Mouse (Mus musculus) kidney, adult 18-20 months (tissue): Measurements from ENCODE around the gene Lkaaear1.

Experiments
- DNase-seq: peaks from one replicate; pipeline ENCODE4 v3.0.0; 2021

Lkaaear1 gene

GRCm38 (mm10) chr2:181681978-181682377 lies 16.3 kb downstream of the Lkaaear1 start:
- no peak for DNase-seq

- DNase-seq = peak; percentile 13
Measured at GRCm38 (mm10) chr2:181680716-181681117, 17.5 kb downstream of the Lkaaear1 start.

DNA sequence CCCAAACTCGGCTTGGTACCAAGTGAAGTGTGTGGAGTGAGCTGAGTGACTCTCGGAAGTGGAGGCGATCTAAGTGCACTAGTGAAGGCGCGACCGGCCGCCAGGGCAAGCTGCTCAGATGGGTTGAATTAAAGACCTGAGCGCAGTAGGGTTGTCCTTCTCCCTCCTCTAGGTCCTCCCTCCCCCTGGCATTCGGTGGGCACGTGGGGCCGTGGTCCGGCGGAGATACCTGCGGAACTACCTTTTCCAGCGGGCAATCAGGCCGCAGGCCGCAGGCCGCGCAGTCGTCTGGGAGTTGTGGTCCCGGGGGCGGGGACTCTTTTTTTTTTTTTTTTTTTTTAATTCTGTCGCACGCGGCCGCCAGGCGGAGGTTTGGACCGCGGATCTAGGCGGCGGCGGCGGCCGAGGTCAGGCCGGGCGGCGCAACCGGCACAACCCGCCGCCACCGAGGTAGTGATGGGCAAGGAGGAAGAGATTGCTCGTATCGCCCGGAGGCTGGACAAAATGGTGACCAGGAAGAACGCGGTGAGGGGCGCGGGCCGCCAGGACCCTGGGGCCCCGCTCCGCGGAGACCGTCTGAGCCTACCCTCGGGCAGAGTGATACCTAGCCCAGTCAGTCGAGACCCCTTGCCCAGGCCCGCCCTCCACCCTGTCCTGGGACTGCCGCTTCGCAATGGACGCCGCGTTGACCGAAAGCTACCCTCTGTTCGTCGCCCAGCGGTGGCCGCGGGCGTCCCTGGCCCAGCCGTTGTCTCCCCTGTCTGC lies 18.1 kb downstream of the Lkaaear1 start, which contains the start of gene Tcea2:
Gene Tcea2 (plus strand): TSS at position 360 of the 765 bp plus-strand sequence.
- peak; percentile 83 for DNase-seq

GRCm38 (mm10) chr2:181678780-181679179 lies 19.5 kb downstream of the Lkaaear1 start:
- DNase-seq = peak; percentile 86

DNA sequence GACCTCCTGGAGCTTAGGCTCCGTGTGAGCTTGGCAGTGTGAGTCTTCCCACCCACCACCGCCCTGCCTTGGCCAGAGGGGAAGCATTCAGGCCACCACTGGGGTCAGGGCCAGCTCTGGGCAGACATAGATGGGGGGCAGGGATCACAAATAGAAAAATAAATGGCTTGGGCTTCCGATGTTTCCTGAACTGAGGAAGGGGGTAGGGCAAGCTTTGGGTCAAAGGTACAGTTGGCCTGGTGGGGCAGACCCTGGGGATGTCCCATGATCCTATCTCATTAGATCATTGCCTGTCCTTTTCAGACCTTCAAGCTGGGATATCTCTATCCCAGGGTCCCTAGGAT lies 20.5 kb downstream of the Lkaaear1 start:
- no peak for DNase-seq

- DNase-seq = peak; percentile 46
Measured at GRCm38 (mm10) chr2:181677096-181677754, 21.0 kb downstream of the Lkaaear1 start.

GRCm38 (mm10) chr2:181676424-181676823 lies 21.8 kb downstream of the Lkaaear1 start:
- DNase-seq = no peak

DNA sequence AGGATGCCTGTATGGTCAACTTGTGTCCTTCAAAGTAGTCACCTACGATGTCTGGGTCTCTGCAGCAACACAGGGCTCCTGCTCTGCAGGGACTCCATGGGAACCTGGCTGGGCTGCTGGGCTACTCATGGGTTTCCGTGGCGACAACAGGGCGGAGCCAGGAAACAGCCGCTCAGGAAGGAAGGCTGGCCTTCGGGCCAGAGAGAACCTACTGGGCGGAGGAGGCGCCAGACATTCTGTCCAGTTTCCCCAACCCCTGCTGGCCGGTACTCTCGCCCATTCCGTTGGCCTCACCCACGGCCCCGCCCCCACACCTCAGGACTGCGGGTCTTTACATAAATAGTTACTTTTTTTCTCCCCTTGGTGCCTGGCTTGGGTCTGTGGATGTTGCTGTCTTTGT lies 22.8 kb downstream of the Lkaaear1 start:
- peak; percentile 79 for DNase-seq

GRCm38 (mm10) chr2:181674934-181675333 lies 23.3 kb downstream of the Lkaaear1 start:
- DNase-seq = no peak

DNA sequence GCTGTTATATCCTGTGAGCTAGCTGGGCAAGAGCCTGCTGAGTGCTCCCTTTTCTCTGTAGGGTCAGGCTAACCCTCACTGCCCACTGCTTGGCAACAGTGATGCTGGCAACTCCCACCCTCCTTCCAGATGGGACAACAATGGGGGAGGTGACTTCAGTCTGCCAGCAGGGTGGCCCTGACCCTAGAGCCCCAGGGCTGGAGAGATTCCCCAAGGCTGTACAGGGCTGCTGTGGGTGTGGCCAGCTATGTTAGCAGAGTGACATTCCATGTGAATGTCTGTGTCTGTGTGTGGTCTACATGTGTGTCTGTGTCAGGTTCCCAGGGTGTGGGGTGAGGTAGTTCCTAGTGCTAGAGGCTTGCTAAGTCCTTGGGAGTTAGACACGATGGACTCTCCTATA lies 24.7 kb downstream of the Lkaaear1 start:
- DNase-seq = peak; percentile 12

DNA sequence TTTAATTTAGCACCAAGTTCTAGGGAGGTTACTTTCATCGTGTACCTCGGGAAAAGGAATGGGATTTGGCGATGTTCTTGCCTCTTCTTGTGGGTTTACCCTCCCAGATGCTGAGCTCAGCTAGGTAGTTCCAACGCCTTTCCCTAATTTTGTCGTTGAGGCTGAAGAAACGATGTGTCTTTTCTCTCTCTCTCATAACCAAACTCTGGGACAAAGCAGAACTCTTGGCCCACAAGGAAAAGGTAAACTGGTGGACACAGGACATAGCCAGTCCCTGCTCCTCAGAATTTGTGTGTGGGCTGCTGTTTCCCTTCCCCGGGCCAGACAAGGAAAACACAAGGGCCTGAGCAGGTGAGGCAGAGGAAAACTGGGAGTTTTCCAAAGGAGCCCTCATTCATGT lies 26.3 kb downstream of the Lkaaear1 start:
- DNase-seq = no peak

GRCm38 (mm10) chr2:181671326-181671725 lies 26.9 kb downstream of the Lkaaear1 start, which contains the start of gene Sox18:
Gene Sox18, minus strand, starts transcription at chr2:181671640.
- DNase-seq = peak; percentile 74

DNA sequence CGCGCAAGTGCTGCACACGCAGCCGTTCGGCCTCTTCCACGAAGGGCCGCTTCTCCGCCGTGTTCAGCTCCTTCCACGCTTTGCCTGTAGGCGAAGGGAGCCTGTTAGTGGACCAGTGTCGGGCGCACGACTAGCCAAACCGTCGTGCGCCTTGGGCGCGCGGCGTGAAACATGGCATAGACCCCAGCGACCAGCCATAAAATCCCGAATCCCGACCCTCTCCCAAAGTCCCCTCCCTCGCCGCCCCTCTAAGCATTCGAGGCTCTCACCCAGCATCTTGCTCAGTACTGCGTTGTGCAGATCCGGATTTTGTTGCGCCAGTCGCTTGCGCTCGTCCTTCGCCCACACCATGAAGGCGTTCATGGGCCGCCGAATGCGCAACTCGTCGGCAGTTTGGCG lies 27.3 kb downstream of the Lkaaear1 start:
- DNase-seq = no peak

DNA sequence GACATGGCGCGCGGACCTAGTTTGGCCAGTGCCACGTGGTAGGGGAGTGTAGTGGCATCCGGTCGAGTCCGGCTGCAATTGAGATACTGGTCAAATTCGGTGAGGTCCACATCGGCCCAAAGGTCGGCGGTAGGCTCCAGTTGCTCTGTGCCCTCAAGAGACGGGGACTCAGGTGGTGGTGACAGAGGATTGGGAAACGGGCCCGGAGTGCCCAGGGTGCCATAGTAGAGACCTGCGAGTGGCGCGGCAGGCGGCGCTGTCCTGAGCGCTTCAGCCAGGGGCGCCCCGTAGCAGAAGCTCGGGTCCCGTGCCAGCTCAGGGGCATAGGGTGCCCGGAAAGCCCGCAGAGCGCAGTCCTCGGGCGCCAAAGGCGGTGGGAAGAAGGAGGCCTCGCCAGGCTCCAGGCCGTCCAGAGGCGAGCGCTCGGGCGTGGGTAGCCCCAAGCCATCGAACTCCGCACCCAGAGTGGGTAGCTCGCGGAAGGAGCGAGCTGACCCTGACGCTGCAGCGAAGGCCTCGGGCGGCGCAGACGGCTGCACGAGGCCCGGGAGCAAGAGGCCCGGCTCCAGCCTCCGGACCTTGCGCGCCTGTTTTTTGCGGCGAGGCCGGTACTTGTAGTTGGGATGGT lies 27.8 kb downstream of the Lkaaear1 start:
- DNase-seq = peak; percentile 37

GRCm38 (mm10) chr2:181663298-181663630 lies 35.0 kb downstream of the Lkaaear1 start:
- DNase-seq = peak; percentile 74

GRCm38 (mm10) chr2:181662620-181663297 lies 35.5 kb downstream of the Lkaaear1 start:
- DNase-seq = no peak

- peak; percentile 87 for DNase-seq
Measured at GRCm38 (mm10) chr2:181659609-181660055, 38.6 kb downstream of the Lkaaear1 start.

- DNase-seq = peak; percentile 75
Measured at GRCm38 (mm10) chr2:181658930-181659555, 39.2 kb downstream of the Lkaaear1 start.

DNA sequence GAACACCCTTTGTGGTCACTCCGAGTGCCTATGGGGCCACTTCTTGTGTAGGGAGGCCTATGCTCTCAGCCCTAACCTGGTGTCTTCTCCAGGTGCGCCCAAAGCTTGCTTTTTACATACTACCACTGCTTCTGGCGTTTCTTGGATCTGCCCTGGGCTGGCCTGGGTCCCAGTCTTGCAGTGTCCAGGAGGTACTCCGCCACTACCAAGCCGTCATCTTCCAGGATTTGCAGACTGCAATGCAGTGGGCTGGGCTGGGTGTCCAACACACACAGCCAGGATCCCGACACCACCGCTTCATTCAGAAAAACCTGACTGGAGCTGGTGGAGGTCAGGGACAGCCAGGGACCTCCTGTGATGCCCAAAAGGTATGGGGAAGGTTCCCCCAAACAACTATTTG lies 39.7 kb downstream of the Lkaaear1 start:
- no peak for DNase-seq

- no peak for DNase-seq
Measured at GRCm38 (mm10) chr2:181657441-181657840, 40.8 kb downstream of the Lkaaear1 start.

GRCm38 (mm10) chr2:181656734-181657133 lies 41.5 kb downstream of the Lkaaear1 start, which contains the start of gene Gm29797:
Gene Gm29797, plus strand, starts transcription at chr2:181657034.
- DNase-seq = no peak

GRCm38 (mm10) chr2:181653523-181653922 lies 44.7 kb downstream of the Lkaaear1 start:
- no peak for DNase-seq

GRCm38 (mm10) chr2:181653065-181653464 lies 45.2 kb downstream of the Lkaaear1 start:
- no peak for DNase-seq
